Mouse (Mus musculus): Measurements from ENCODE around the gene Olfr970. TPM values are rescaled to one million over a fixed set of nuclear protein-coding genes. Genes with fewer than 3 reads are reported as not detected.
"Not testable (repeated sequence)": the region's sequence is repeated elsewhere in the genome, so short reads cannot be mapped to it uniquely, and the experiment has no call there.

Olfr970 gene
- not detected in 2 replicates for polyA plus RNA-seq (2015; fragmentation: Nextera tagmentation; extraction: Ambion mirVana)

DNA sequence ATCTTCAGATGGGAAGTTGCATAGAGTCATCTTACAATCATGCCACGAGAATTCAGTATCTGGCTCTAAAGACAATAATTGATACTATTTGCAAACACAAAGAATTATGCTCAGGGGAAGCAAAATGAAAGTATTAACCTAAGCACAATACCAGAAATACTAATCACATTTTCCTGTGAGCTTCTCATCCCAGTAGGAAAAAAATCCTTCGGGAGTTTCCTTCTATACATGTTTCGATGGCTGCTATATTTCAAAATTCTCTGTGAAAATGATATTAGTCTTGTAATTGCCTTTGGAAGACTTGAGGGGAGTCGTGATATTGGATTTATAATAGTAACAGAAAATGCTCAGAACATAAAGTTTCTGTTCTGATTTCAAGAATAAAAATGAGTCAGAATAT lies at the start of gene Olfr970:
Gene Olfr970 (plus strand): TSS at position 301 of the 400 bp plus-strand sequence.
- 62% methylated on average over 4 of the region's 4 CpGs for WGBS
- Histone ChIP-seq H3K27me3 (replicated peaks; ENCODE audit: insufficient read depth, low read length) (no peaks in the 10 kb centered on the region), H3K27ac (ENCODE audit: low read length) (no peak within 1 kb of the TSS), H3K4me3 (ENCODE audit: low read depth, low read length) (no peak within 1 kb of the TSS), H3K9ac (replicated peaks; ENCODE audit: low read depth) (no peak within 1 kb of the TSS), H3K4me1 (ENCODE audit: insufficient read depth, low read depth, low read length) (no peaks in the 10 kb centered on the region), H3K9me3 (ENCODE audit: low read length) (no peaks in the 10 kb centered on the region), H3K4me2 (replicated peaks; ENCODE audit: low read depth, low read length) (no peak within 1 kb of the TSS), H3K36me3 (ENCODE audit: insufficient read depth, low read length) (no peaks in the 10 kb centered on the region)
- TF ChIP-seq CTCF (IDR thresholded peaks at IDR 0.05), result no peak
- no peak for TF ChIP-seq EP300 (IDR thresholded peaks at IDR 0.05)
- no peak for ATAC-seq
- DNase-seq (ENCODE audit: low spot score), result no peak

GRCm38 (mm10) chr9:39783153-39783552 lies 25.5 kb upstream of the Olfr970 start, which contains the start of gene Olfr968:
Gene Olfr968, minus strand, starts transcription at chr9:39783253.
- TF ChIP-seq CTCF (IDR thresholded peaks at IDR 0.05), result no peak
- no peak for TF ChIP-seq EP300 (IDR thresholded peaks at IDR 0.05)
- Histone ChIP-seq H3K27me3 (replicated peaks; ENCODE audit: insufficient read depth, low read length) (no peaks in the 10 kb centered on the region), H3K4me3 (ENCODE audit: low read depth, low read length) (no peak within 1 kb of the TSS), H3K9ac (replicated peaks; ENCODE audit: low read depth) (no peak within 1 kb of the TSS), H3K36me3 (ENCODE audit: insufficient read depth, low read length) (no peaks in the 10 kb centered on the region), H3K27ac (ENCODE audit: low read length) (no peak within 1 kb of the TSS), H3K4me2 (replicated peaks; ENCODE audit: low read depth, low read length) (no peak within 1 kb of the TSS), H3K4me1 (ENCODE audit: insufficient read depth, low read depth, low read length) (no peaks in the 10 kb centered on the region), H3K9me3 (ENCODE audit: low read length) (no peaks in the 10 kb centered on the region)
- DNase-seq (ENCODE audit: low spot score) (no peak), ATAC-seq (no peak)
- 65% methylated on average over 1 of the region's 1 CpGs for WGBS

DNA sequence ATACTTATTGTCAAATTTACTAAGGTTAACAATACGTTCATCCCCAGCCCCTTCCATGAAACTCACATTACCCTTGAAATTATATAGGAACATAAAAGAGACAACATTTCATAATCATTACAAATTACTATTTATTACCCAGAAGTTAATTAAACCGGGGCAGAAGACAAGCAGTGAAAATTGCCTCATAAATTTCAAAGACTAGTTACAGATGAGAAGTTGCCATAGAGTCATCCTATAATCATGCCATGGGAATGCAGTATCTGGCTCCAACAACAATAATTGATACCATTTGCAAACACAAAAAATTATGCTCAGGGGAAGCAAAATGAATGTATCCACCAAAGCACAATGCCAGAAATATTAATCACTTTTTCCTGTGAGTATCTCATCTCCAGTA lies 18.1 kb upstream of the Olfr970 start, which contains the start of gene Olfr969:
Gene Olfr969 (plus strand): TSS at position 388 of the 400 bp plus-strand sequence.
- Histone ChIP-seq H3K4me1 (ENCODE audit: insufficient read depth, low read depth, low read length) (no peaks in the 10 kb centered on the region), H3K4me3 (ENCODE audit: low read depth, low read length) (no peak within 1 kb of the TSS), H3K9ac (replicated peaks; ENCODE audit: low read depth) (no peak within 1 kb of the TSS), H3K27ac (ENCODE audit: low read length) (no peak within 1 kb of the TSS), H3K27me3 (replicated peaks; ENCODE audit: insufficient read depth, low read length) (no peaks in the 10 kb centered on the region), H3K4me2 (replicated peaks; ENCODE audit: low read depth, low read length) (no peak within 1 kb of the TSS), H3K9me3 (ENCODE audit: low read length) (no peaks in the 10 kb centered on the region), H3K36me3 (ENCODE audit: insufficient read depth, low read length) (no peaks in the 10 kb centered on the region)
- ATAC-seq, result no peak
- TF ChIP-seq EP300 (IDR thresholded peaks at IDR 0.05) (no peak), CTCF (IDR thresholded peaks at IDR 0.05) (no peak)
- 60% methylated on average over 2 of the region's 2 CpGs for WGBS
- DNase-seq (ENCODE audit: low spot score), result no peak

DNA sequence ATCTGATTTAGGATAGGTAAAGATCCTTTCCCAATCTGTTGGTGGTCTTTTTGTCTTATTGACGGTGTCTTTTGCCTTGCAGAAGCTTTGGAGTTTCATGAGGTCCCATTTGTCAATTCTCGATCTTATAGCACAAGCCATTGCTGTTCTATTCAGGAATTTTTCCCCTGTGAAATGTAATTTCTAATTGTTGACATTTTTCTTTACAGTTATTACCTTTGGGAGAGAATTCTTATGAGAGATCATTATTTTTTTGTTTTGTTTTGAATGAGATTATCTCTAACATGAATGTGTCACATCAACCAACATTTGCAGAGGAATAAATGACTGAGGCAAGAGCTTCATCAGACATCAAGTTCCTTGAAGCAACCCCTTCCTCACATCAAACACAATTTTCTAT lies 27.9 kb downstream of the Olfr970 start, which contains the start of gene Olfr971:
Gene Olfr971 (plus strand): TSS at position 301 of the 400 bp plus-strand sequence.
- not testable (repeated sequence) for H3K4me2 ChIP-seq (replicated peaks; ENCODE audit: low read depth, low read length); H3K27ac ChIP-seq (ENCODE audit: low read length); DNase-seq (ENCODE audit: low spot score); H3K4me3 ChIP-seq (ENCODE audit: low read depth, low read length); H3K9ac ChIP-seq (replicated peaks; ENCODE audit: low read depth); H3K27me3 ChIP-seq (replicated peaks; ENCODE audit: insufficient read depth, low read length); H3K36me3 ChIP-seq (ENCODE audit: insufficient read depth, low read length); H3K4me1 ChIP-seq (ENCODE audit: insufficient read depth, low read depth, low read length); H3K9me3 ChIP-seq (ENCODE audit: low read length); ATAC-seq
- 85% methylated on average over 1 of the region's 2 CpGs for WGBS

DNA sequence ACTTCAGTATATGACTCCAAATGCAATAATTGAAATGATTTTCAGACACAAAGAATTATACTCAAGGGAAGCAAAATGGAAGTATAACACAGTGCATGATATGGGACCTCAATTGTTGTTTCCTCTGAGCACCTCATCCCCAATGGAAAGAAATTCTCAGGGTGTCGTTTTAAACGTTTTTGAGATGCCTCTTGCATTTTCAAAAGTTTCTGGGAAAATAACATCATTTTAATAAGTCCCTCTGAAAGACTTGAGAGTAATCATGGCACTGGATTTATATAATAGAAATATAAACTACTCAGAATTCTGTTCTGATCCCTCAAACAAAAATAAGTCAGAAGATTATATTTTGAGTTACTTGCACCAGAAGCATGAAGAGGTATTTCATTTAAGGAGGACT lies 57.5 kb downstream of the Olfr970 start, which contains the start of gene Olfr972:
Gene Olfr972 (plus strand): TSS at position 301 of the 400 bp plus-strand sequence.
- 49% methylated on average over 2 of the region's 2 CpGs for WGBS
- DNase-seq (ENCODE audit: low spot score) (no peak), ATAC-seq (no peak)
- Histone ChIP-seq H3K4me2 (replicated peaks; ENCODE audit: low read depth, low read length) (no peak within 1 kb of the TSS), H3K27ac (ENCODE audit: low read length) (no peak within 1 kb of the TSS), H3K4me1 (ENCODE audit: insufficient read depth, low read depth, low read length) (no peaks in the 10 kb centered on the region), H3K36me3 (ENCODE audit: insufficient read depth, low read length) (no peaks in the 10 kb centered on the region), H3K4me3 (ENCODE audit: low read depth, low read length) (no peak within 1 kb of the TSS), H3K27me3 (replicated peaks; ENCODE audit: insufficient read depth, low read length) (no peaks in the 10 kb centered on the region), H3K9me3 (ENCODE audit: low read length) (no peaks in the 10 kb centered on the region), H3K9ac (replicated peaks; ENCODE audit: low read depth) (no peak within 1 kb of the TSS)
- TF ChIP-seq CTCF (IDR thresholded peaks at IDR 0.05) (no peak), EP300 (IDR thresholded peaks at IDR 0.05) (no peak)

Other genes starting within 250 kb of the Olfr970 start
- gene Olfr959, start 233.3 kb upstream of the Olfr970 start, polyA plus RNA-seq (2015; fragmentation: Nextera tagmentation; extraction: Ambion mirVana), result not detected in 2 replicates
- 1.4 and 1.7 TPM in 2 replicates for gene AW551984, start 204.5 kb upstream of the Olfr970 start, polyA plus RNA-seq (2015; fragmentation: Nextera tagmentation; extraction: Ambion mirVana)
- gene Olfr148, start 198.2 kb upstream of the Olfr970 start, polyA plus RNA-seq (2015; fragmentation: Nextera tagmentation; extraction: Ambion mirVana), result not detected in 2 replicates
- not detected in 2 replicates for gene Olfr960, start 187.5 kb upstream of the Olfr970 start, polyA plus RNA-seq (2015; fragmentation: Nextera tagmentation; extraction: Ambion mirVana)
- not detected in 2 replicates for gene Olfr961, start 163.8 kb upstream of the Olfr970 start, polyA plus RNA-seq (2015; fragmentation: Nextera tagmentation; extraction: Ambion mirVana)
- gene Olfr963, start 141.7 kb upstream of the Olfr970 start, polyA plus RNA-seq (2015; fragmentation: Nextera tagmentation; extraction: Ambion mirVana), result not detected in 2 replicates
- gene Olfr149, start 101.7 kb upstream of the Olfr970 start, polyA plus RNA-seq (2015; fragmentation: Nextera tagmentation; extraction: Ambion mirVana), result not detected in 2 replicates
- gene Olfr965, start 97.5 kb upstream of the Olfr970 start, polyA plus RNA-seq (2015; fragmentation: Nextera tagmentation; extraction: Ambion mirVana), result not detected in 2 replicates
- not detected in 2 replicates for gene Olfr150, start 77.9 kb upstream of the Olfr970 start, polyA plus RNA-seq (2015; fragmentation: Nextera tagmentation; extraction: Ambion mirVana)
- gene Olfr967, start 62.6 kb upstream of the Olfr970 start, polyA plus RNA-seq (2015; fragmentation: Nextera tagmentation; extraction: Ambion mirVana), result not detected in 2 replicates
- gene Olfr968, start 25.6 kb upstream of the Olfr970 start, polyA plus RNA-seq (2015; fragmentation: Nextera tagmentation; extraction: Ambion mirVana), result not detected in 2 replicates
- not detected in 2 replicates for gene Olfr969, start 17.9 kb upstream of the Olfr970 start, polyA plus RNA-seq (2015; fragmentation: Nextera tagmentation; extraction: Ambion mirVana)
- gene Olfr971, start 28.0 kb downstream of the Olfr970 start, polyA plus RNA-seq (2015; fragmentation: Nextera tagmentation; extraction: Ambion mirVana), result not detected in 2 replicates
- not detected in 2 replicates for gene Olfr972, start 57.6 kb downstream of the Olfr970 start, polyA plus RNA-seq (2015; fragmentation: Nextera tagmentation; extraction: Ambion mirVana)
- gene Olfr229, start 98.5 kb downstream of the Olfr970 start, polyA plus RNA-seq (2015; fragmentation: Nextera tagmentation; extraction: Ambion mirVana), result not detected in 2 replicates
- not detected in 2 replicates for gene Olfr974, start 128.6 kb downstream of the Olfr970 start, polyA plus RNA-seq (2015; fragmentation: Nextera tagmentation; extraction: Ambion mirVana)
- gene Olfr975, start 143.2 kb downstream of the Olfr970 start, polyA plus RNA-seq (2015; fragmentation: Nextera tagmentation; extraction: Ambion mirVana), result not detected in 2 replicates
- not detected in 2 replicates for gene Olfr976, start 152.3 kb downstream of the Olfr970 start, polyA plus RNA-seq (2015; fragmentation: Nextera tagmentation; extraction: Ambion mirVana)
- not detected in 2 replicates for gene Olfr978, start 183.3 kb downstream of the Olfr970 start, polyA plus RNA-seq (2015; fragmentation: Nextera tagmentation; extraction: Ambion mirVana)
- gene Olfr979, start 194.6 kb downstream of the Olfr970 start, polyA plus RNA-seq (2015; fragmentation: Nextera tagmentation; extraction: Ambion mirVana), result not detected in 2 replicates
- not detected in 2 replicates for gene Olfr980, start 200.7 kb downstream of the Olfr970 start, polyA plus RNA-seq (2015; fragmentation: Nextera tagmentation; extraction: Ambion mirVana)
- not detected in 2 replicates for gene Olfr981, start 212.6 kb downstream of the Olfr970 start, polyA plus RNA-seq (2015; fragmentation: Nextera tagmentation; extraction: Ambion mirVana)

Measured in lung, postnatal 0 days (tissue).